Mouse (Mus musculus): ENCODE measurements around the gene Srebf2. TPM values are rescaled to one million over a fixed set of nuclear protein-coding genes. Genes with fewer than 3 reads are reported as not detected.
A peak's percentile ranks its signal among the peaks of the same experiment; 100 is the strongest.

The Srebf2 gene
- polyA plus RNA-seq, 1 experiment: 63.9 TPM

DNA sequence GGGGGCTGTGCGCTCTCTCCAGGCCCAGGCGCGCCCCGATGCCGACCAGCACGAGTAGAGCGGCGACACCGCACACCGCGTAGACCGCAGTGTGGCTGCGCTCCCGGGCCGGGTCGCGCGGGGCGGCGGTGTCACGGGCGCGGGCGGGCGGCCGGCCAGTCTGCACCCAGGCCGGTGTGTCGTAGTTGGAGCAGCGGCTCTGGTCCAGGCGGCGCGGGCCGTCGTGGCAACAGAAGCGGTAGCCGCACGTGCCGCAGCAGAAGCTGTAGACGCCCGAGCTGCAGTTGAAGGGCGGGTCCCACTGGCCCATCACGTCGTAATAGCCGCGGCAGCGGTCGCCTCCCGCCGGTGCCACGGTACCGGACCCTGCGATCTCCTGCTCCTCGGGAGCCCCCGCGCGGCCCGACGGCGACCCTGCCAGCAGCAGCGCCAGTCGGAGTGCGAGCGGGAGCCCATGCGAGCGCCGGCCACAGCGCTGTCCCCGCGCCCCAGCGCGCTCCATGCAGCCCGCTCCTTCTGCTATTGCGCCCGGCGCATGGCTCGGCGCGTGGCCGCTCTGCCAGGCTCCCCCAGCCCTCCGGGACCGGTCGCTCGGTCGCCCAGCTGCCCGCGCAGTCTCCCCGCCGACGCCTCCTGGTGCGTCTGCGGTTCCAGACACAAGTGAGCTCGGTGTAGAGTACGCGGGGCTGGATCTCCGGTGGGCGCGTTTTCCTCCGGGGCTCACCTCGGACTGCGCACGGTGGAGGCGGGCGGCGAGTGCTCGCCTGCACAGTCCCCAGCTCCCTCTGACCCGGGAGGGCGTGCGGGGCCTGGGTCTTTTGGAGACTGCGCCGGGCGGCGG lies 65.2 kb downstream of the Srebf2 start:
- H3K4me1 ChIP-seq (ENCODE audit: control insufficient read depth, insufficient read depth, low read length): no peaks in the 10 kb centered on the region
- H3K27ac ChIP-seq (ENCODE audit: insufficient read depth, low read depth, low read length): no peak overlapping the region
- no peak for TF ChIP-seq CTCF (IDR thresholded peaks at IDR 0.05; ENCODE audit: low read depth, low read length)
- peak overlapping the region; percentile 26 for H3K4me3 ChIP-seq (ENCODE audit: insufficient read depth, low read length)

DNA sequence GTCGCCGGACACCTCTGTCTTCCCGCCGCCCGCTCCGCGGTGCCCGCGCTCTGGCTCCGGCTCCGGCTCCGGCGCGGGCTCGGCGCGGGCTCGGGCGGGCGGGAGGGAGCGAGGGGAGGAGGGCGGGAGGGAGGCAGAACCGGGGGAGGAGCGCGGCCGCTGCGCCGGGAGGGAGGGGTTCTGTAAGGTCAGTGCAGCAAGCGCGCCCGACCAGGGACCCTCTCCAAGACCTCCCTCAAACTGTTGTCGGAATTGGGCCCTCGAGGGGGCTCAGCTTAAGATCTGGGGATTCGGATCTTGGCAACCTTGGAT lies 65.7 kb downstream of the Srebf2 start, which contains the start of gene Shisa8:
TSS of gene Shisa8 (minus strand) at position 64 of the 312 bp plus-strand sequence.
- H3K4me1 ChIP-seq (ENCODE audit: control insufficient read depth, insufficient read depth, low read length): no peaks in the 10 kb centered on the region
- TF ChIP-seq POLR2A (IDR thresholded peaks at IDR 0.05; ENCODE audit: borderline replicate concordance, low read depth, low read length) (no peak), CTCF (IDR thresholded peaks at IDR 0.05; ENCODE audit: low read depth, low read length) (no peak)
- no peak within 1 kb of the TSS for H3K27ac ChIP-seq (ENCODE audit: insufficient read depth, low read depth, low read length)
- peak within 1 kb of the TSS; percentile 26 for H3K4me3 ChIP-seq (ENCODE audit: insufficient read depth, low read length)

DNA sequence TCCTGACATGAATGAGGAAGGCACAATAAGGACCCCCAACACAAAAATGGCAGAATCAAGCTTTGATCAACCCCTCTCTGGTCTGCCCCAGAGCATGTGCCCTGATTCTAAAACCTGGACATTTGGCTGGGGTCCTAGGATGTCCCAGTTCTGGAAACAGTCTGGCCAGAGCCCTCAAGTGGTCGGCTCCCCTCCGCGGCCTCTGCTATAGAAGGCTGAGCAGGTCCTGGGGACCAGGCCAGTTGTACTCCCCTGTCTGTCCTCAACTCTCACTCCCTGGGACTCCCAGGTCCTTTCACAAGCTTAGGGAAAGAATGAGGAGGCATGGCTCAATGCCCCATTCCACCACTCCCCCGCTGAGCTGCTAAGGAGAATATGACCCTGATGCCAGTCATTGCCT lies 66.2 kb downstream of the Srebf2 start:
- Histone ChIP-seq H3K4me1 (ENCODE audit: control insufficient read depth, insufficient read depth, low read length) (no peaks in the 10 kb centered on the region), H3K4me3 (ENCODE audit: insufficient read depth, low read length) (no peak overlapping the region), H3K27ac (ENCODE audit: insufficient read depth, low read depth, low read length) (no peak overlapping the region)
- TF ChIP-seq POLR2A (IDR thresholded peaks at IDR 0.05; ENCODE audit: borderline replicate concordance, low read depth, low read length): no peak
- no peak for TF ChIP-seq CTCF (IDR thresholded peaks at IDR 0.05; ENCODE audit: low read depth, low read length)

DNA sequence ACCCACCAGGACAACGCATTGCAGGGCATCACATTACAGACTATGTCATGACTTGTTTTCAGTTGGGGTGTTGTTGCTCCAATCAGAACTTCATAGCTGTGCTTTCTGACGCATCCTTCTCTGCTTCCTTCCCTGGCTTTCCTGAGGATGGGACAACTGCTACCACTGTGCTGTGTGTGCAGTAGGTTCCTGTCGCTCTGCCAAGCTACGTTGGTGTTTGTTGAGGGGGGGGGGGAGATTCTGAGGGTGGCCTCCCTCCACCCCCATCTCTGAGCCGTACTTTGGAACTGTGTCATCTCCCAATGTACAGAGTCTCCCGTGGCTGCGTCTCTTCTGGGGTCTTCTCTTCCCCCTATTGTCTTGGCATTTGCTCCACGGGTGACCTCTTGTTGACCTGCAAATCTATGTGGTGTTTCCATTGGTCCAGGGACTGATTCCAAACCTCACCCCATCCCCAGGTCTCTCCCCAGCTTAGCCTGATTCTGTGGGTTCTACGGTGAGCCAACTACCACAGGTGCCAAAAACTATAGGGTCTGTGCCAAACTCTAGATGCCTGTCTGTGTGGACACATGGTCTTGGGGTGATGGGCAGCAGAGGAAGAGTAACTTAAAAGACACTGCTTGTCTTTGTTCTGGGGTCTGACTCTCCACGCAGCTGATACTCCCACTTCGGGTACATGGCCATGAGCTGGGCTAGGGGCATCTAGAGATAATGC lies 68.5 kb downstream of the Srebf2 start:
- TF ChIP-seq POLR2A (IDR thresholded peaks at IDR 0.05; ENCODE audit: borderline replicate concordance, low read depth, low read length) (no peak), CTCF (IDR thresholded peaks at IDR 0.05; ENCODE audit: low read depth, low read length) (no peak)
- Histone ChIP-seq H3K4me1 (ENCODE audit: control insufficient read depth, insufficient read depth, low read length) (peaks cover 10% of the 10 kb centered on the region), H3K27ac (ENCODE audit: insufficient read depth, low read depth, low read length) (no peak overlapping the region), H3K4me3 (ENCODE audit: insufficient read depth, low read length) (no peak overlapping the region)

- H3K4me1 ChIP-seq (ENCODE audit: control insufficient read depth, insufficient read depth, low read length): peaks cover 10% of the 10 kb centered on the region
- no peak for TF ChIP-seq CTCF (IDR thresholded peaks at IDR 0.05; ENCODE audit: low read depth, low read length)
- TF ChIP-seq POLR2A (IDR thresholded peaks at IDR 0.05; ENCODE audit: borderline replicate concordance, low read depth, low read length): no peak
- H3K4me3 ChIP-seq (ENCODE audit: insufficient read depth, low read length): no peak overlapping the region
- no peak overlapping the region for H3K27ac ChIP-seq (ENCODE audit: insufficient read depth, low read depth, low read length)
Observed at GRCm38 (mm10) chr15:82216142-82216827, 69.3 kb downstream of the Srebf2 start.

DNA sequence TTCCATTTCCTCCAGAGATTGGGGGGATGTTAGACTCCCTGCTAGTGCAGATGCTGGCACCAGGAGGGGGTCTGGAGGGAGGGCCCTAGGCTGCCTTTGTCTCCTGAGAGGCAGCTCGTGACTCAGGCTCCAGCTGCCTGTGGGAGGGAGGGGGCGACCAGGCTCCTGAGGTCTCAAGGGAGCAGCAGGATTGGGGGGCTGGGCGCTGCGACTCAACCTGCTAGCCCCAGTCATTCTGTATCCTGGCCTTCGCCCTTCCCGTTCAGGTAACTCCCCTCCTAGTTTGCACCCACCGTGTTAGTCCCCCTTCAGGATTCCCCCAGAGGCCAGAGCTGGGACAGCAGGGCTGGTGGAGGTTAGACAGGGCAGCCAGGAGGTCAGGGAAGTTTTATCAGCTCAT lies 70.1 kb downstream of the Srebf2 start:
- Histone ChIP-seq H3K4me3 (ENCODE audit: insufficient read depth, low read length) (no peak overlapping the region), H3K27ac (ENCODE audit: insufficient read depth, low read depth, low read length) (no peak overlapping the region), H3K4me1 (ENCODE audit: control insufficient read depth, insufficient read depth, low read length) (peaks cover 10% of the 10 kb centered on the region)
- TF ChIP-seq CTCF (IDR thresholded peaks at IDR 0.05; ENCODE audit: low read depth, low read length): no peak
- no peak for TF ChIP-seq POLR2A (IDR thresholded peaks at IDR 0.05; ENCODE audit: borderline replicate concordance, low read depth, low read length)

DNA sequence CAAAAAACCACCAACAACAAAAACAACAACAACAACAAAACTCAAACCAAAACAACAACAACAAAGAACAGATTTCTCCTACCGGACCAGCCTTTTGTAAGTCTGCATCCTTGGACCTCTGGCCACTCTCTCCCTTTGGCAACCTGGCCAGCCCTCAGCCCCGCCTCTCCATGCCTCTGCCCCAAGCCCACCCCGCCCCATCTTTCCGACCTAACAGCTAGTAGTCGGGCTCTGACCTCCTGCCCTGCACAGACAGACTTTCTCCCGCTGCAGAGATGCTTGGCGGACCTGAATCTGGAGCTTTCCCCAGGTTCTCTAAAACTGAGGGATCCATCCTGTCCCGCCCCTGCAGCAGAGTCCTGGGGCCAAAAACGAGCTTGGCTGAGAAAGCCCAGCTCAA lies 71.0 kb downstream of the Srebf2 start:
- TF ChIP-seq CTCF (IDR thresholded peaks at IDR 0.05; ENCODE audit: low read depth, low read length) (no peak), POLR2A (IDR thresholded peaks at IDR 0.05; ENCODE audit: borderline replicate concordance, low read depth, low read length) (no peak)
- Histone ChIP-seq H3K27ac (ENCODE audit: insufficient read depth, low read depth, low read length) (no peak overlapping the region), H3K4me1 (ENCODE audit: control insufficient read depth, insufficient read depth, low read length) (peaks cover 10% of the 10 kb centered on the region), H3K4me3 (ENCODE audit: insufficient read depth, low read length) (no peak overlapping the region)

DNA sequence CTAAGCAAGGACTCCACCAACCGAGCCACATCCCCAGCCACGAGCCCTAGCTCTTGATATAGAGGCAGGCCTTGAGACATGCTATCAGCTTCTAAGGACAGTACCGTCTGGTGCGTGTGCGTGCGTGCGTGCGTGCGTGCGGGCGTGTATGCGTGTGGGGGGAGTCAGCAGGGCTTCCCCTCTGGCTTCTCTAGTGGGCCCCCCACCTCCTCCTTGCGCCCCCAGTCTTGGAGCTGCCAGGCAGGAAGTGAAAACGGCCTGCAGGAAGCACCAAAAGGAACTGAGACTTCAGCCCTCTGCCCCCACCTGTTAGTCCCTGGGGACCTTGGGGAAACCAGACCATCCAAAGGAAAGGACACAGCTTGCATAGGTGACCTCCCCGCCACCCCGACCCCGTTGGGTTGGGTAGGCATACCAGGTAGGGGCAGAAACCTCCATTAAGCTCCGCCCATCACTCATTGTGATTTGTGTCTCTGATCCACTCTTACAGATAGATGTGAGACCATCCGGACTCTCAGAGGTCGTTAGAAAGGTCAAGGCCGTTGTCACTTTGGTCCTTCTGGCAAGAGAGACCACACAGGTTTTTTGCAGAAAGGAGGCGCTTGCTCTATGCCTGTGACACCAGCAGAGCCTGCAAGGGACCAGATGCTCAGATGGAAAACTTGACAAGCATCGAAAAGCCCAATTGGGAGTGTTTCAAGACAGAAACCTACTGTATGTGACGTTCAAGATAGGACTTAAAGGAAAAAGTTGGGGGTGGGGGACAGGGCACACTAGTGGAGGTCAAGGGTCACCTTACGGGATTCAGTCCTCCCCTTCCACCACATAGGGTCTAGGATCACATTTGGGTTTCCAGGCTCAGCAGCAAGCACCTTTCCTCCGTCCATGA lies 72.0 kb downstream of the Srebf2 start:
- TF ChIP-seq POLR2A (IDR thresholded peaks at IDR 0.05; ENCODE audit: borderline replicate concordance, low read depth, low read length) (no peak), CTCF (IDR thresholded peaks at IDR 0.05; ENCODE audit: low read depth, low read length) (no peak)
- Histone ChIP-seq H3K4me1 (ENCODE audit: control insufficient read depth, insufficient read depth, low read length) (peaks cover 10% of the 10 kb centered on the region), H3K4me3 (ENCODE audit: insufficient read depth, low read length) (no peak overlapping the region), H3K27ac (ENCODE audit: insufficient read depth, low read depth, low read length) (no peak overlapping the region)

DNA sequence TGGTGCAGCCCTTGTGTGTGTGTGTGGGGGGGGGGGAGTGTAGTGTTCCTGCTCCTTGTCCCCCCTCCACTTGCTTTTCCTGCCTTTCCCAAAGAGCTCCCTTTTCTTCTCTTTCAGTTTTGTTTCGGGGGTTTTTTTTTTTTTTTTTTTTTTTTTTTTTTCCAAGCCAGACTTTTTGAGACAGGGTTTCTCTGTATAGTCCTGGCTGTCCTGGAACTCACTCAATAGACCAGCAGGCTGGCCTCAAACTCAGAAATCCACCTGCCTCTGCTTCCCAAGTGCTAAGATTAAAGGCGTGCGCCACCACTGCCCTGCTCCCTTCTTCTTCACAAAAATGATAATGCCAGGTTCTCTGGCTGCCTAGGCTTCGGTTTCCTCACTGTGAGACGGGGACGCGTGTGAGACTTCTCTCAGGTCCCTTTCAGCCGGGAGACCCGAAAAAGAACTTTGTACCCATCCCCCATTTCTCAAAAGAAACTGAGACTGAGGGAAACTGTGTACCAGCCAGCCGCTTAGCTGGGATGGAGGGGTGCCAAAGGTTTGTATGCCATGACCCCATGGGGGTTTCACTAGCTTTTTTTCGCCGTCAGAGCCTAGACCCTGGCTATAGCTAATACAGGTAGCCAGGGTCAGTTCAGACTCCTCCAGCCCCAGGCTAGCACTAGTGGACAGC lies 73.2 kb downstream of the Srebf2 start:
- H3K4me1 ChIP-seq (ENCODE audit: control insufficient read depth, insufficient read depth, low read length): peaks cover 10% of the 10 kb centered on the region
- no peak overlapping the region for H3K4me3 ChIP-seq (ENCODE audit: insufficient read depth, low read length)
- H3K27ac ChIP-seq (ENCODE audit: insufficient read depth, low read depth, low read length): no peak overlapping the region

More for the DNA sequence above, 73.2 kb downstream of the Srebf2 start:
- no peak for TF ChIP-seq CTCF (IDR thresholded peaks at IDR 0.05; ENCODE audit: low read depth, low read length)

Measured in bone marrow macrophage, adult 2 months (primary cell).